Mouse (Mus musculus): Measurements from ENCODE around the gene Nckap5l. TPM values are rescaled to one million over a fixed set of nuclear protein-coding genes. Genes with fewer than 3 reads are reported as not detected.

Gene Nckap5l
- polyA plus RNA-seq, 1 experiment = 3.9 TPM

DNA sequence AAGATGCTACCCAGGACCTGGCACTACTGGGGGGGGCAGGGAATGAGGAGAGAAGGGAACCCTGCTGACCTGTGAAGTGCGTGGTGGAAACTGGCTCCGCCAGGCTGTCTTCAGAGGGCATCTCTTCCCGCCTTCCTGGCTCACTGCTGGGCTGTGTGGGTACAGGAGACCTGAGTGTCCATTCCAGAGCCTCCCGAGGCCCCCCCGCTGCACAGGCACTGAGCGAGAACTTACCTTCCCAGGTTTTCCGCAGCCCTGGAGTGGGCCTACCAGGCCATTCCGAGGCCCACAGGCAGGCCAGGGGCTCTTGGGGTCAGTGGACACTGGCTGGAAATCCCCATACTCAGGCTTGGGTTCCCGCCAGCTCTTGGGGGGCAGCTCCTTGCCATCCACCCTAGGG lies 33.7 kb downstream of the Nckap5l start:
- no peaks in the 10 kb centered on the region for H3K36me3 ChIP-seq (ENCODE audit: control insufficient read depth, insufficient read depth, low read length)
- peaks cover 18% of the 10 kb centered on the region for H3K4me1 ChIP-seq (ENCODE audit: control insufficient read depth, insufficient read depth, low read length)
- no peaks in the 10 kb centered on the region for H3K27me3 ChIP-seq (ENCODE audit: control insufficient read depth, insufficient read depth, low read length)
- TF ChIP-seq POLR2A (IDR thresholded peaks at IDR 0.05; ENCODE audit: control insufficient read depth, low read depth, low read length) = no peak
- no peak for TF ChIP-seq CTCF (IDR thresholded peaks at IDR 0.05; ENCODE audit: control insufficient read depth, insufficient read depth, insufficient replicate concordance, low read depth, low read length)
- H3K4me3 ChIP-seq (ENCODE audit: control insufficient read depth, low read depth, low read length) = peak overlapping the region; percentile 24
- no peak overlapping the region for H3K27ac ChIP-seq (ENCODE audit: control insufficient read depth, insufficient read depth, low read depth, low read length)

DNA sequence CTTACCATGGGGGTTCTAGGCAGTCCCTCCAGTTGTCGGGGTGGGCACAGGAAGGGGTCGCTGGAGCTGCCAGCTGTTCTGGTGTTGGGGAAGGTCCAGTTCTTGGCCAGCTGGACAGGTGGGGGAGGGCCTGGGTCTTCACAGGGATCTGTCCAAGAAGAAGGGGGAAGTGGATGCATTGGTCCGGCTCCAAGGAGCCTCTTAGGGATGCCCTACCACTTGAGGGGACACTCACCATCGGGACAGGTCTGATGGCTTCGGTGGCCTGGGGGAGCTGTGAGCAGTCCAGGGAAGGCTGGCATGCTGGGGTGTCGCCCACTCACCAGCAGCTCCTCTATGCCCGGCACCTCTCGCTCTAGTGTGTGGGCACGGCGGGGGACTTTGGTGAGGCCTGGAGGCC lies 34.4 kb downstream of the Nckap5l start:
- H3K4me1 ChIP-seq (ENCODE audit: control insufficient read depth, insufficient read depth, low read length) = peaks cover 19% of the 10 kb centered on the region
- no peaks in the 10 kb centered on the region for H3K27me3 ChIP-seq (ENCODE audit: control insufficient read depth, insufficient read depth, low read length)
- no peaks in the 10 kb centered on the region for H3K36me3 ChIP-seq (ENCODE audit: control insufficient read depth, insufficient read depth, low read length)
- H3K4me3 ChIP-seq (ENCODE audit: control insufficient read depth, low read depth, low read length) = peak overlapping the region; percentile 63
- no peak overlapping the region for H3K27ac ChIP-seq (ENCODE audit: control insufficient read depth, insufficient read depth, low read depth, low read length)
- no peak for TF ChIP-seq POLR2A (IDR thresholded peaks at IDR 0.05; ENCODE audit: control insufficient read depth, low read depth, low read length)
- no peak for TF ChIP-seq CTCF (IDR thresholded peaks at IDR 0.05; ENCODE audit: control insufficient read depth, insufficient read depth, insufficient replicate concordance, low read depth, low read length)

DNA sequence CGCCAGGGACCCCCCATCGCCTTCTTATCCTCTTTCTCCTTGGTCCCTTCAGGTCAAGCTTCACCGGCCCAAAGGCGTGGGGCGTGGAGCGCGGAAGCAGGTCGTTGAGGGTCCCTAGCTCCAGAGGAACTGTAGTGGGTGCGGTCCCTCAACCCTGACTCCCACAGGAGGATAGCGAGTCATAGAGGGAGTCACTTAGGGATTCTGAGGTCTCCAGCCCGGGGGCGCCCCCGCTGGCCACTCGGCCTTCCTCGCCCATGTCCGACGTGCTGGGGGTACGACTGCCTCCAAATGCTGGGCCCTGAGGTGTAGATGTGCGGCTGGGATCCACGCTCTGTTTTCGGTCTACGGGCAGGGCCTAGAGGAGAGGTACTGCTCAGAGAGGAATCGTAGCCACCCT lies 35.0 kb downstream of the Nckap5l start:
- Histone ChIP-seq H3K36me3 (ENCODE audit: control insufficient read depth, insufficient read depth, low read length) (no peaks in the 10 kb centered on the region), H3K27me3 (ENCODE audit: control insufficient read depth, insufficient read depth, low read length) (no peaks in the 10 kb centered on the region), H3K27ac (ENCODE audit: control insufficient read depth, insufficient read depth, low read depth, low read length) (no peak overlapping the region), H3K4me1 (ENCODE audit: control insufficient read depth, insufficient read depth, low read length) (peaks cover 21% of the 10 kb centered on the region), H3K4me3 (ENCODE audit: control insufficient read depth, low read depth, low read length) (peak overlapping the region; percentile 63)
- no peak for TF ChIP-seq POLR2A (IDR thresholded peaks at IDR 0.05; ENCODE audit: control insufficient read depth, low read depth, low read length)
- no peak for TF ChIP-seq CTCF (IDR thresholded peaks at IDR 0.05; ENCODE audit: control insufficient read depth, insufficient read depth, insufficient replicate concordance, low read depth, low read length)

DNA sequence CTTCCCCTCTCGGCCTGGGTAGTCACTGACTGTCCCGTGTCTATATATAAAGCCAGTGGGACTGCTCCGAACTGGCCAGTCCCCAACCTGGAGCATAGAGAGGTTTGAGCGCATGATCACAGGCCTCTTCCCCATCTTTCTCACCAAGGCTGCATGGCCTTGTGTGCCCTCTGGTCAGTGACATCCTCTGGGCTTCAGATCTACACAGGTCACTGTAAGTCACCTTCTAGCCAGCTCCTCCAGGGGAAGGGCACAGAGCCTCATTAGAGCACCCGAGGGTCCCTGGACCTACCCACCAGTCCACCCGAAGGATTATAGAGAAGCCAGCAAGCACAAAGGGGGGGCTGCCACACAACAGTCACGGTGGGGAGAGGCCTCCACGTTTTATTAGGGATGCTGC lies 35.9 kb downstream of the Nckap5l start:
- no peaks in the 10 kb centered on the region for H3K27me3 ChIP-seq (ENCODE audit: control insufficient read depth, insufficient read depth, low read length)
- TF ChIP-seq CTCF (IDR thresholded peaks at IDR 0.05; ENCODE audit: control insufficient read depth, insufficient read depth, insufficient replicate concordance, low read depth, low read length) (no peak), POLR2A (IDR thresholded peaks at IDR 0.05; ENCODE audit: control insufficient read depth, low read depth, low read length) (no peak)
- H3K4me3 ChIP-seq (ENCODE audit: control insufficient read depth, low read depth, low read length) = peak overlapping the region; percentile 90
- H3K4me1 ChIP-seq (ENCODE audit: control insufficient read depth, insufficient read depth, low read length) = peaks cover 21% of the 10 kb centered on the region
- H3K27ac ChIP-seq (ENCODE audit: control insufficient read depth, insufficient read depth, low read depth, low read length) = peak overlapping the region; percentile 76; the same call in 1 of the 2 replicates
- H3K36me3 ChIP-seq (ENCODE audit: control insufficient read depth, insufficient read depth, low read length) = no peaks in the 10 kb centered on the region

DNA sequence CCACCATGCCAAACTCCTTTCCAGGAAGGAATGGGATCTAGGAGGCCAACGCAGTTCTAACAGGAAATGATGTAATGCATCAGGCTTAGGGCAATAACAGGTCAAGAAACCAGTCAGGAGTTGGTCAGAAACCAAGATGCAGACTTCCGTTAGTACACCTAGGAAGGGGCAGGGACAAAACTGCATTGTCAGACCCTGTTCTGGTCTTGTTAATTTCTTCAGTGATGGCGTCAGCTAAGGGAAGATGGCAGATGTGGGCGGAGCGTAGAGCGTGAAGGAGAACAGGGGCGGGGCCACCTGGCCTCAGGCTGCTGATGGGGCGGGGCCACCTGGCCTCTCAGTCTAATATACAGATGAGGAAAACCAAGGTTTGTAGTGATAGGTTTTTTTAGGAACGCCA lies 36.4 kb downstream of the Nckap5l start:
- peak overlapping the region; percentile 90 for H3K4me3 ChIP-seq (ENCODE audit: control insufficient read depth, low read depth, low read length)
- H3K36me3 ChIP-seq (ENCODE audit: control insufficient read depth, insufficient read depth, low read length) = no peaks in the 10 kb centered on the region
- H3K4me1 ChIP-seq (ENCODE audit: control insufficient read depth, insufficient read depth, low read length) = peaks cover 21% of the 10 kb centered on the region
- TF ChIP-seq POLR2A (IDR thresholded peaks at IDR 0.05; ENCODE audit: control insufficient read depth, low read depth, low read length) (0 out of 2 replicates have a peak, but pooled peaks have one; percentile 3), CTCF (IDR thresholded peaks at IDR 0.05; ENCODE audit: control insufficient read depth, insufficient read depth, insufficient replicate concordance, low read depth, low read length) (no peak)
- H3K27ac ChIP-seq (ENCODE audit: control insufficient read depth, insufficient read depth, low read depth, low read length) = peak overlapping the region; percentile 76
- no peaks in the 10 kb centered on the region for H3K27me3 ChIP-seq (ENCODE audit: control insufficient read depth, insufficient read depth, low read length)

DNA sequence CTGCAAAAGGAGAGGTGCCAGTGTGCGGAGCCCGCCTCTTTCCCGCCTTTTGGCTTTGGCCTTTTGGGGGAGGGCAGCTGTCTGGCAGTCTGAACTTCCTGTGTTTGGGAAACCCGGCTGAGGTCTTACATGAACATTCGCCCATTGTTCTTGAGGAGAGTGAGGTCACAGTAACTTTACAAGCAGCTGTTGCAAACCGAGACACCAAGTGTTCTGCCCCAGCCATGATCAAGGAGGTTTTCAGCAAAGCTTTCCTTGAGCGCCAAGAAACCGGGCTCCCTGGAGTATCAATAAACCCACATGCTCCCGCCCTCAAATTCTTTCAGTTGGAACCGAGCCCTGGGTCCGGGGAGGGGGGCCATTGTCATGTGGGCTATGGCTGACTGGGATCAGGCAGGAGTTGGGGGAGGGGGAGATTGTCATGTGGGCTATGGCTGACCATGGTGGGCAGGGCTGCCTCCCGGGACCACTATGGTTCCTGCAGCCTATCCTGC lies 37.0 kb downstream of the Nckap5l start:
- peaks cover 19% of the 10 kb centered on the region for H3K4me1 ChIP-seq (ENCODE audit: control insufficient read depth, insufficient read depth, low read length)
- H3K27me3 ChIP-seq (ENCODE audit: control insufficient read depth, insufficient read depth, low read length) = no peaks in the 10 kb centered on the region
- H3K27ac ChIP-seq (ENCODE audit: control insufficient read depth, insufficient read depth, low read depth, low read length) = peak overlapping the region; percentile 76
- H3K36me3 ChIP-seq (ENCODE audit: control insufficient read depth, insufficient read depth, low read length) = no peaks in the 10 kb centered on the region
- TF ChIP-seq CTCF (IDR thresholded peaks at IDR 0.05; ENCODE audit: control insufficient read depth, insufficient read depth, insufficient replicate concordance, low read depth, low read length) (no peak), POLR2A (IDR thresholded peaks at IDR 0.05; ENCODE audit: control insufficient read depth, low read depth, low read length) (no peak; the same call in 1 of the 2 replicates)
- H3K4me3 ChIP-seq (ENCODE audit: control insufficient read depth, low read depth, low read length) = peak overlapping the region; percentile 90

DNA sequence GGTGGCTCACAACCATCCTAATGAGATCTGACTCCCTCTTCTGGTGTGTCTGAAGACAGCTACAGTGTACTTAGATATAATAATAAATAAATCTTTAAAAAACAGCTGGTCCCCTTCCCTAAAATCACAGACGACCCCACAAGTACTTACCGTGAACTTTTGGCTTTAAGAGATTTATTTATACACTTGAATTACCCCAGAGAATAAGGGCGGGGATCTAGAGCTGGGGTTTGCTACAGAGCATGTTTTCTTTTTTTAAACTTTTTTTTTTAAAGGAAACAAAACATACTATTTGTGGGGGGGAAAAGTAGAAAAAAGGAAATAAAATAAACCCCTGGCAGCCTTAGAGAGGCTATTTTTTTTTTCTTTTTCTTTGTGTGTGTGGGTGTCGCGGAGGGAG lies 37.4 kb downstream of the Nckap5l start:
- Histone ChIP-seq H3K27me3 (ENCODE audit: control insufficient read depth, insufficient read depth, low read length) (no peaks in the 10 kb centered on the region), H3K36me3 (ENCODE audit: control insufficient read depth, insufficient read depth, low read length) (no peaks in the 10 kb centered on the region), H3K27ac (ENCODE audit: control insufficient read depth, insufficient read depth, low read depth, low read length) (no peak overlapping the region), H3K4me1 (ENCODE audit: control insufficient read depth, insufficient read depth, low read length) (peaks cover 19% of the 10 kb centered on the region), H3K4me3 (ENCODE audit: control insufficient read depth, low read depth, low read length) (peak overlapping the region; percentile 90; the same call in 1 of the 2 replicates)
- no peak for TF ChIP-seq CTCF (IDR thresholded peaks at IDR 0.05; ENCODE audit: control insufficient read depth, insufficient read depth, insufficient replicate concordance, low read depth, low read length)
- TF ChIP-seq POLR2A (IDR thresholded peaks at IDR 0.05; ENCODE audit: control insufficient read depth, low read depth, low read length) = no peak
